Mouse (Mus musculus) heart, adult 2 months (tissue): ENCODE measurements around the gene Neo1. TPM values are rescaled to one million over a fixed set of nuclear protein-coding genes. Genes with fewer than 3 reads are reported as not detected.

ENCODE experiments used
- DNase-seq, 2 experiments: peaks; one replicate each; pipeline ENCODE4 v3.0.0; 2021
- H3K27ac ChIP-seq: fragments of 200-600 bp; 2 replicates; pipeline ENCODE4 v1.8.1; 2022
- H3K27me3 ChIP-seq: fragments of 200-500 bp; 2 replicates; pipeline ENCODE4 v1.6.1; 2012; ENCODE audit warnings: mild to moderate bottlenecking, low read length, inconsistent platforms, mixed read lengths; ENCODE audit not compliant: control insufficient read depth, insufficient read depth
- H3K36me3 ChIP-seq: fragments of 200-500 bp; 2 replicates; pipeline ENCODE4 v1.6.1; 2012; ENCODE audit warnings: low read length, inconsistent platforms; ENCODE audit not compliant: control insufficient read depth, insufficient read depth
- H3K4me1 ChIP-seq: fragments of 200-500 bp; 2 replicates; pipeline ENCODE4 v1.6.1; 2011; ENCODE audit warnings: low read length; ENCODE audit not compliant: control insufficient read depth, insufficient read depth
- H3K4me3 ChIP-seq: fragments of 200-600 bp; 2 replicates; pipeline ENCODE4 v1.8.1; 2022
- H3K79me2 ChIP-seq: fragments of 200-500 bp; replicated peaks from 2 replicates; pipeline ENCODE4 v1.6.1; 2012; ENCODE audit warnings: mild to moderate bottlenecking, inconsistent platforms, low read length, moderate library complexity, mixed read lengths; ENCODE audit not compliant: control insufficient read depth, insufficient read depth
- H3K9ac ChIP-seq: fragments of 200-500 bp; 2 replicates; pipeline ENCODE4 v1.6.1; 2012; ENCODE audit warnings: low read depth, mild to moderate bottlenecking, control low read depth, inconsistent platforms, low read length, mixed read lengths
- CTCF ChIP-seq: fragments of 200-600 bp; IDR thresholded peaks from 2 replicates; pipeline ENCODE4 v1.8.1; 2022; ENCODE audit warnings: antibody characterized with exemption, mild to moderate bottlenecking, moderate library complexity
- EP300 ChIP-seq: fragments of 200-500 bp; IDR thresholded peaks from 2 replicates; pipeline ENCODE4 v1.6.1; 2011; ENCODE audit warnings: low read depth, low read length, control low read depth; ENCODE audit not compliant: insufficient read depth
- POLR2A ChIP-seq: fragments of 200-500 bp; IDR thresholded peaks from 2 replicates; pipeline ENCODE4 v1.6.1; 2011; ENCODE audit warnings: mild to moderate bottlenecking, low read depth, low read length, control low read depth; ENCODE audit not compliant: insufficient read depth
- WGBS: fragments of 180-500 bp; shearing (Covaris S2); methylation state at CpG from one replicate; pipeline ENCODE4 v1.1.7; 2018; 5-methylcytosine and 5-hydroxymethylcytosine counted together
- intact Hi-C: fragments of 180-260 bp; cut with DNase I; formaldehyde crosslinking; loops from one replicate; pipeline ENCODE4 v1.15.1; 2025
- polyA plus RNA-seq: library from polyadenylated mRNA; depleted of rRNA; stranded (reverse); fragments of >200 nt; gene quantifications from 2 replicates; pipeline ENCODE4 v1.2.3, GENCODE M21; 2012
- total RNA-seq, 2 experiments: library from RNA; stranded (reverse); gene quantifications; 2 replicates each; pipeline ENCODE4 v1.2.3; 2021

Gene Neo1
- total and polyA plus RNA-seq, 3 experiments, result 30.5 to 48.1 (median 46.9) TPM

GRCm38 (mm10) chr9:58849576-58850315 lies 186.5 kb downstream of the Neo1 start:
- no peak overlapping the region for H3K4me3 ChIP-seq
- H3K9ac ChIP-seq, result no peak overlapping the region
- H3K36me3 ChIP-seq, result no peaks in the 10 kb centered on the region
- H3K27ac ChIP-seq, result no peak overlapping the region
- no peak for DNase-seq
- H3K27me3 ChIP-seq, result no peaks in the 10 kb centered on the region
- intact Hi-C loops, result no loop called here
- H3K79me2 ChIP-seq, result no peaks in the 10 kb centered on the region
- H3K4me1 ChIP-seq, result peaks cover 4% of the 10 kb centered on the region
- TF ChIP-seq EP300 (no peak), POLR2A (no peak), CTCF (no peak)
- 81% methylated on average over 13 of the region's 13 CpGs for WGBS

- Histone ChIP-seq H3K27me3 (no peaks in the 10 kb centered on the region), H3K4me3 (no peak overlapping the region), H3K79me2 (no peaks in the 10 kb centered on the region), H3K27ac (peak overlapping the region; percentile 65), H3K9ac (no peak overlapping the region; the same call in 1 of the 2 replicates), H3K36me3 (no peaks in the 10 kb centered on the region), H3K4me1 (peaks cover 4% of the 10 kb centered on the region)
- intact Hi-C loops, result no loop called here
- DNase-seq, result peak; percentile 52 to 72
- 28% methylated on average over 7 of the region's 7 CpGs for WGBS
- TF ChIP-seq EP300 (0 out of 2 replicates have a peak, but pooled peaks have one; percentile 33), CTCF (no peak), POLR2A (peak; percentile 45; the same call in 1 of the 2 replicates)
These were observed 188.6 kb downstream of the Neo1 start for GRCm38 (mm10) chr9:58847676-58848075.

- intact Hi-C loops, result no loop called here
- Histone ChIP-seq H3K4me3 (no peak overlapping the region), H3K79me2 (no peaks in the 10 kb centered on the region), H3K9ac (peak overlapping the region; percentile 10; the same call in 1 of the 2 replicates), H3K36me3 (no peaks in the 10 kb centered on the region), H3K4me1 (peaks cover 4% of the 10 kb centered on the region), H3K27me3 (no peaks in the 10 kb centered on the region), H3K27ac (peak overlapping the region; percentile 65)
- TF ChIP-seq EP300, result no peak
- TF ChIP-seq CTCF, result no peak
- no peak for TF ChIP-seq POLR2A
- WGBS, result 3% methylated on average over 3 of the region's 3 CpGs
- DNase-seq, result no peak
These were observed 189.2 kb downstream of the Neo1 start for GRCm38 (mm10) chr9:58847008-58847407.

GRCm38 (mm10) chr9:58844597-58844996 lies 191.6 kb downstream of the Neo1 start:
- WGBS, result 73% methylated on average over 3 of the region's 3 CpGs
- Histone ChIP-seq H3K9ac (no peak overlapping the region), H3K36me3 (no peaks in the 10 kb centered on the region), H3K27me3 (no peaks in the 10 kb centered on the region), H3K79me2 (no peaks in the 10 kb centered on the region), H3K4me3 (no peak overlapping the region), H3K27ac (no peak overlapping the region), H3K4me1 (peaks cover 4% of the 10 kb centered on the region)
- intact Hi-C loops, result no loop called here
- no peak for DNase-seq
- TF ChIP-seq CTCF, result no peak

- Histone ChIP-seq H3K27me3 (no peaks in the 10 kb centered on the region), H3K9ac (no peak overlapping the region), H3K4me1 (peaks cover 2% of the 10 kb centered on the region), H3K27ac (no peak overlapping the region), H3K36me3 (no peaks in the 10 kb centered on the region), H3K4me3 (no peak overlapping the region), H3K79me2 (no peaks in the 10 kb centered on the region)
- intact Hi-C loops, result no loop called here
- DNase-seq, result peak in 1 of 2 experiments; percentile 49
- 16% methylated on average over 6 of the region's 6 CpGs for WGBS
- TF ChIP-seq POLR2A (no peak), CTCF (no peak)
These were observed 194.6 kb downstream of the Neo1 start for GRCm38 (mm10) chr9:58841655-58842054.

GRCm38 (mm10) chr9:58838504-58838903 lies 197.7 kb downstream of the Neo1 start:
- Histone ChIP-seq H3K27me3 (no peaks in the 10 kb centered on the region), H3K4me3 (no peak overlapping the region), H3K9ac (no peak overlapping the region), H3K27ac (no peak overlapping the region), H3K79me2 (no peaks in the 10 kb centered on the region), H3K4me1 (no peaks in the 10 kb centered on the region; the same call in 1 of the 2 replicates), H3K36me3 (no peaks in the 10 kb centered on the region)
- no peak for DNase-seq
- TF ChIP-seq POLR2A (no peak), EP300 (no peak), CTCF (no peak)
- 56% methylated on average over 5 of the region's 5 CpGs for WGBS
- intact Hi-C loops, result no loop called here
